ENCODE assay signal across 8 mouse cellular contexts in the genomic region with DNA sequence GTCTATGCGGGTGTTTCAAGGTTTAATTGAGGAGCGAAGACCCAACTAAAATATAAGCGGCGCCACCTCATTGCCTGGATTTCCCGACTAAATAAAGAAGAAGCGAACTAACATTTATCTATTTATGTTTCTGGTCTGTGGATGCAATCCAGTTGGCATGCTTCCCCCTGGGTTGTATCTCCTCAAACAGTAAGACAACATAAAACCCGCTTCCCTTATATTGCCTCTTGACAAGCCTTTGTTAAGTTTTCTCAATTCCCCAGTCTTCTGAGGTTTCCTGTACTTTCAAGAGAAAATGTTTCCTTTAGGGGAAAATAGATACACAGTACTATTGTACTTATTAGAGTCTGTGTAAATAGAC. TPM values are rescaled to one million over a fixed set of nuclear protein-coding genes. Genes with fewer than 3 reads are reported as not detected.
DNase-seq lines count a peak whose midpoint lies in the region; ATAC-seq and TF ChIP-seq lines count a peak whose summit lies in the region.

No protein-coding gene starts in this region.

- no peak for ATAC-seq in lung, embryonic 14.5 days (ENCODE audit: insufficient read depth)
- no peak for ATAC-seq in hindbrain, embryonic 12.5 days (ENCODE audit: low FRiP score)
- no peak for ATAC-seq in midbrain, embryonic 13.5 days

- H3K4me3 ChIP-seq in lung, embryonic 14.5 days (ENCODE audit: low read depth, low read length), result peak overlapping the region; percentile 76
- H3K4me3 ChIP-seq in embryonic facial prominence, embryonic 10.5 days, result peak overlapping the region; percentile 100
- H3K4me3 ChIP-seq in hindbrain, embryonic 12.5 days, result peak overlapping the region; percentile 93
- peak overlapping the region; percentile 96 for H3K4me3 ChIP-seq in midbrain, embryonic 13.5 days (replicated peaks)

- no peak for TF ChIP-seq CTCF in lung, embryonic 14.5 days (IDR thresholded peaks at IDR 0.05; ENCODE audit: low read depth)

- 38% methylated on average over 7 of the region's 7 CpGs for WGBS in lung, embryonic 14.5 days
- 45% methylated on average over 7 of the region's 7 CpGs for WGBS in embryonic facial prominence, embryonic 10.5 days
- 41% methylated on average over 7 of the region's 7 CpGs for WGBS in hindbrain, embryonic 12.5 days
- WGBS in midbrain, embryonic 13.5 days, result 43% methylated on average over 7 of the region's 7 CpGs

- peak overlapping the region; percentile 82; the same call in 1 of the 2 replicates for H3K9ac ChIP-seq in lung, embryonic 14.5 days
- peak overlapping the region; percentile 80; the same call in 1 of the 2 replicates for H3K9ac ChIP-seq in hindbrain, embryonic 12.5 days
- peak overlapping the region; percentile 87; the same call in 1 of the 2 replicates for H3K9ac ChIP-seq in midbrain, embryonic 13.5 days (replicated peaks)

- H3K9me3 ChIP-seq in lung, embryonic 14.5 days (ENCODE audit: low read depth, low read length), result no peaks in the 10 kb centered on the region
- no peaks in the 10 kb centered on the region for H3K9me3 ChIP-seq in embryonic facial prominence, embryonic 10.5 days
- H3K9me3 ChIP-seq in hindbrain, embryonic 12.5 days (replicated peaks), result no peaks in the 10 kb centered on the region
- H3K9me3 ChIP-seq in midbrain, embryonic 13.5 days, result no peaks in the 10 kb centered on the region

- H3K36me3 ChIP-seq in lung, embryonic 14.5 days (ENCODE audit: insufficient read depth), result peaks cover 25% of the 10 kb centered on the region
- peaks cover 34% of the 10 kb centered on the region for H3K36me3 ChIP-seq in embryonic facial prominence, embryonic 10.5 days (replicated peaks)
- peaks cover 9% of the 10 kb centered on the region for H3K36me3 ChIP-seq in hindbrain, embryonic 12.5 days
- H3K36me3 ChIP-seq in midbrain, embryonic 13.5 days, result peaks cover 23% of the 10 kb centered on the region

- H3K27me3 ChIP-seq in lung, embryonic 14.5 days (ENCODE audit: insufficient read depth, low read length), result no peaks in the 10 kb centered on the region
- H3K27me3 ChIP-seq in embryonic facial prominence, embryonic 10.5 days (replicated peaks; ENCODE audit: low read depth, poor library complexity, severe bottlenecking), result no peaks in the 10 kb centered on the region
- H3K27me3 ChIP-seq in hindbrain, embryonic 12.5 days, result no peaks in the 10 kb centered on the region
- no peaks in the 10 kb centered on the region for H3K27me3 ChIP-seq in midbrain, embryonic 13.5 days

- H3K4me2 ChIP-seq in lung, embryonic 14.5 days, result peak overlapping the region; percentile 92
- H3K4me2 ChIP-seq in hindbrain, embryonic 12.5 days (replicated peaks), result peak overlapping the region; percentile 81
- H3K4me2 ChIP-seq in midbrain, embryonic 13.5 days (replicated peaks), result peak overlapping the region; percentile 96

- peak overlapping the region; percentile 87; the same call in 1 of the 2 replicates for H3K27ac ChIP-seq in lung, embryonic 14.5 days (ENCODE audit: low read depth)
- H3K27ac ChIP-seq in embryonic facial prominence, embryonic 10.5 days (replicated peaks), result 0 out of 2 replicates have a peak overlapping the region, but pooled peaks have one; percentile 14
- 0 out of 2 replicates have a peak overlapping the region, but pooled peaks have one; percentile 96 for H3K27ac ChIP-seq in hindbrain, embryonic 12.5 days
- H3K27ac ChIP-seq in midbrain, embryonic 13.5 days, result peak overlapping the region; percentile 95

- peak; percentile 27 for DNase-seq in lung, embryonic 14.5 days
- no peak for DNase-seq in lung, postnatal 14 days
- no peak for DNase-seq in embryonic facial prominence, embryonic 10.5 days (ENCODE audit: low spot score)
- no peak for DNase-seq in adrenal gland, postnatal 10 days
- no peak for DNase-seq in spleen, adult 12 weeks (ENCODE audit: low spot score)
- DNase-seq in adrenal gland, adult 8-10 months, result no peak

- no peaks in the 10 kb centered on the region for H3K4me1 ChIP-seq in lung, embryonic 14.5 days (ENCODE audit: insufficient read depth)
- H3K4me1 ChIP-seq in embryonic facial prominence, embryonic 10.5 days, result peaks cover 35% of the 10 kb centered on the region
- H3K4me1 ChIP-seq in hindbrain, embryonic 12.5 days, result peaks cover 38% of the 10 kb centered on the region
- peaks cover 48% of the 10 kb centered on the region for H3K4me1 ChIP-seq in midbrain, embryonic 13.5 days (replicated peaks)

RNA-seq across cellular contexts. Expression of a gene that starts 0.8 kb away (rescaled TPM):
- polyA plus RNA-seq in lung, embryonic 14.5 days (2014; fragmentation: Nextera tagmentation; extraction: Ambion mirVana), result 268 and 272 TPM in 2 replicates
- polyA plus RNA-seq in embryonic facial prominence, embryonic 10.5 days (2016; fragmentation: Nextera tagmentation; extraction: Ambion mirVana), result 281 and 290 TPM in 2 replicates
- 219 and 233 TPM in 2 replicates for polyA plus RNA-seq in hindbrain, embryonic 12.5 days (2016; fragmentation: Nextera tagmentation; extraction: Ambion mirVana)
- polyA plus RNA-seq in midbrain, embryonic 13.5 days (2015; fragmentation: Nextera tagmentation; extraction: Ambion mirVana), result 265 and 267 TPM in 2 replicates
- 100 to 1,000 TPM; 171 to 174 TPM for total RNA-seq in adrenal gland, postnatal 10 days (2021)
- 100 to 1,000 TPM; 168 to 183 (median 174) TPM for total RNA-seq in adrenal gland, adult 8-10 months (2022)

RNA-seq across cellular contexts. Expression of a gene that starts 1.0 kb away (rescaled TPM):
- 53.6 and 53.8 TPM in 2 replicates for polyA plus RNA-seq in lung, embryonic 14.5 days (2014; fragmentation: Nextera tagmentation; extraction: Ambion mirVana)
- polyA plus RNA-seq in embryonic facial prominence, embryonic 10.5 days (2016; fragmentation: Nextera tagmentation; extraction: Ambion mirVana), result 62.8 and 68.5 TPM in 2 replicates
- 55.2 and 60.4 TPM in 2 replicates for polyA plus RNA-seq in hindbrain, embryonic 12.5 days (2016; fragmentation: Nextera tagmentation; extraction: Ambion mirVana)
- 70.6 and 74.9 TPM in 2 replicates for polyA plus RNA-seq in midbrain, embryonic 13.5 days (2015; fragmentation: Nextera tagmentation; extraction: Ambion mirVana)
- 10 to 100 TPM; 24.5 to 24.7 TPM for total RNA-seq in adrenal gland, postnatal 10 days (2021)
- total RNA-seq in adrenal gland, adult 8-10 months (2022), result 10 to 100 TPM; 29.8 to 48.0 (median 36.5) TPM

RNA-seq across cellular contexts. Expression of a gene that starts 28.4 kb away (rescaled TPM):
- polyA plus RNA-seq in lung, embryonic 14.5 days (2014; fragmentation: Nextera tagmentation; extraction: Ambion mirVana), result 34.2 and 39.2 TPM in 2 replicates
- polyA plus RNA-seq in embryonic facial prominence, embryonic 10.5 days (2016; fragmentation: Nextera tagmentation; extraction: Ambion mirVana), result 43.3 and 45.5 TPM in 2 replicates
- 66.6 and 67.4 TPM in 2 replicates for polyA plus RNA-seq in hindbrain, embryonic 12.5 days (2016; fragmentation: Nextera tagmentation; extraction: Ambion mirVana)
- polyA plus RNA-seq in midbrain, embryonic 13.5 days (2015; fragmentation: Nextera tagmentation; extraction: Ambion mirVana), result 67.4 and 72.2 TPM in 2 replicates
- 10 to 100 TPM; 30.0 to 32.8 TPM for total RNA-seq in adrenal gland, postnatal 10 days (2021)
- 10 to 100 TPM; 34.2 to 42.4 (median 38.9) TPM for total RNA-seq in adrenal gland, adult 8-10 months (2022)

Comparison
In these comparisons a context has a peak if more than half of its experiments do, and no peak if none do; other contexts are left out.
1. H3K27ac ChIP-seq: peak in every context shown above with its lines; median percentile 96 in hindbrain, embryonic 12.5 days; 95 in midbrain, embryonic 13.5 days; 87 in lung, embryonic 14.5 days; 14 in embryonic facial prominence, embryonic 10.5 days.